Mouse (Mus musculus): ENCODE data around the gene Macc1.

GRCm38 (mm10) chr12:119376879-119377278 is 62.8 kb downstream of the Macc1 start:
- no peak for TF ChIP-seq POLR2A (IDR thresholded peaks at IDR 0.05; ENCODE audit: low read depth, low read length)
- TF ChIP-seq CTCF (IDR thresholded peaks at IDR 0.05; ENCODE audit: extremely low read depth, insufficient read depth, insufficient read length, insufficient replicate concordance), result no peak

Data from spleen, adult 2 months (tissue).